Mouse (Mus musculus) central nervous system, embryonic 14 days (tissue): ENCODE data around the gene Ang2. TPM values are rescaled to one million over a fixed set of nuclear protein-coding genes. Genes with fewer than 3 reads are reported as not detected.

Source experiments
- polyA plus RNA-seq: library from polyadenylated mRNA; depleted of rRNA; stranded (reverse); fragments of >200 nt; gene quantifications from 2 replicates; pipeline ENCODE4 v1.2.3, GENCODE M21; 2012; rRNA removed

Ang2 gene
- polyA plus RNA-seq, result not detected in 2 replicates

DNA sequence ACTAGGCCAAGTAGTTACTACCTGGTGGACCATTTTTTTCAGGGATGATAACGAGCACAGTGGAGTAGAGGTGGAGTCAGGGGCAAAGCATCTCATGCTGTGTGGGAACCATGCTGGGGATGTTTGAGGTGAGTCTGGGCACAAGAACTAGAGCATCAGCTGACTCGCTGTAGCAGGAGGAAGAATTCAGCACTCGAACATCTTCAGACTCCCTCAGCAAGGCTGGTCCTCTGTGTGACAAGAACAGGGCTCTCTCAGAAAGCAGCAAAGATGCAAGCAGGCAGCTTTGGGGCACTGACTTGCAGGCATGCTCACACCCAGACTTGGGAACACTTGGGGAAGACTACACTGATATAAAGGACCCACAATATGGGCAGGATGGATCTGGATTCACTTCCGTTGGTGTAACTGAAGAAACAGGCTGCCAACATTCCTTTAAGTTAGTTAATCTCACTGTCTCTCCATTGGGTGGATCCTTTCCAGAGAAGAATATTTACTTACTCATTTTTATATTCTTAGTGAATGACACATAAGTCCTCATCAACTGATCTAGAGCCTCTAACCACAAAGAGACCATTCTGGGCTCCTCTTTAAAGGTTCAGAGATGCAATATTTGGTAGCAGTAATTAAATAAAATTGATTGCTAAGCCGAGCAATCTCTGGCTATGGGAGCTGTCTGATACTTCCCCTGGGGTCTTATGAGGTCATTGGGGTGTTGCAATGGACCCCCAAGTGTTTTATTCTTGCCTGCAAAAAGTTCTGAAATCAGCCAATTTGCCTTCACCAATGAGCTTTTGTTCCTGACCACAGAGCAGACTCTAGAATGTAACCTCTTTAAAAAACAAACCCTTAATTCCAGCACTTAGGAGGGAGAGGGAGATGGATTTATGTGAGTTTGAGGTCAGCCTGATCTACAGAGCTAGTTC is at the start of gene Ang2:
Ang2 (minus strand) TSS at position 51 of the 926 bp plus-strand sequence.

GRCm38 (mm10) chr14:51203115-51203514 is 4.2 kb upstream of the Ang2 start, which contains the start of gene Ear14:
TSS of gene Ear14 (plus strand) at chr14:51203391.

DNA sequence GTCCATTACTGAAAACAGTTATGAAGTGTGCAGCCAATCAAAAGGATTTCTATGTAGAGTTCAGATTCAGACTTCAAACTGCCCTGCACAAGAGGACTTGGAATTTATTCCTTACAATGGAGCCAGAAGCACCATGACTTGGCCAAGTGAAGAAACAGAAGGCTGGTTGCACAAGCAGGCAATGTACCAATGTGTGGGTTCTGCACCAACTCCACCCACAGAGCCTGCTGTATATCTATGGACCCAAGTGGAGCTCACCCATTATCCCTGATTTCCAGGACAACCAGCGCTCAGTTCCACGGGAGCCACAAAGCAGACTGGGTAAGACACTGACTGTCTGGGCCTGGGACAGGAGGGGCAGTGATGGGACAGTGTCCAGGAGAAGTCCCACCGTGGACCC is 37.0 kb downstream of the Ang2 start, which contains the start of gene Rnase2b:
Rnase2b (plus strand) TSS at position 285 of the 400 bp plus-strand sequence.

GRCm38 (mm10) chr14:51146685-51147084 is 52.3 kb downstream of the Ang2 start, which contains the start of gene Rnase1:
TSS of gene Rnase1 (minus strand) at chr14:51146785.

Other genes with a start within 250 kb of the Ang2 start
- gene Pnp2, start 243.2 kb downstream of the Ang2 start, polyA plus RNA-seq, result 0.23 and 0.28 TPM in 2 replicates
- gene Rnase10, start 191.4 kb downstream of the Ang2 start, polyA plus RNA-seq, result 0.04 TPM in 1 of 2 replicates, not detected in the other
- not detected in 2 replicates for gene Rnase9, start 157.3 kb downstream of the Ang2 start, polyA plus RNA-seq
- not detected in 2 replicates for gene Rnase11, start 149.0 kb downstream of the Ang2 start, polyA plus RNA-seq
- gene Rnase12, start 141.5 kb downstream of the Ang2 start, polyA plus RNA-seq, result not detected in 2 replicates
- not detected in 2 replicates for gene Olfr750, start 124.7 kb downstream of the Ang2 start, polyA plus RNA-seq
- 14.3 and 24.3 TPM in 2 replicates for gene Rnase4, start 108.1 kb downstream of the Ang2 start, polyA plus RNA-seq
- 4.3 and 6.9 TPM in 2 replicates for gene Ang, start 108.0 kb downstream of the Ang2 start, polyA plus RNA-seq
- not detected in 2 replicates for gene Eddm3b, start 84.7 kb downstream of the Ang2 start, polyA plus RNA-seq
- gene Rnase6, start 75.2 kb downstream of the Ang2 start, polyA plus RNA-seq, result 0.35 and 0.66 TPM in 2 replicates
- gene Rnase1, start 52.4 kb downstream of the Ang2 start, polyA plus RNA-seq, result 0.25 and 0.31 TPM in 2 replicates
- not detected in 2 replicates for gene Rnase2b, start 36.9 kb downstream of the Ang2 start, polyA plus RNA-seq
- not detected in 2 replicates for gene Ear14, start 4.2 kb upstream of the Ang2 start, polyA plus RNA-seq
- not detected in 2 replicates for gene Rnase2a, start 57.0 kb upstream of the Ang2 start, polyA plus RNA-seq
- not detected in 2 replicates for gene Gm7247, start 162.6 kb upstream of the Ang2 start, polyA plus RNA-seq
- not detected in 2 replicates for gene Vmn2r88, start 211.7 kb upstream of the Ang2 start, polyA plus RNA-seq